Mouse (Mus musculus): Measurements from ENCODE around the gene Cluh. TPM values are rescaled to one million over a fixed set of nuclear protein-coding genes. Genes with fewer than 3 reads are reported as not detected.

Cluh gene
- polyA plus RNA-seq, 1 experiment from 2014 or later: 18.7 TPM

DNA sequence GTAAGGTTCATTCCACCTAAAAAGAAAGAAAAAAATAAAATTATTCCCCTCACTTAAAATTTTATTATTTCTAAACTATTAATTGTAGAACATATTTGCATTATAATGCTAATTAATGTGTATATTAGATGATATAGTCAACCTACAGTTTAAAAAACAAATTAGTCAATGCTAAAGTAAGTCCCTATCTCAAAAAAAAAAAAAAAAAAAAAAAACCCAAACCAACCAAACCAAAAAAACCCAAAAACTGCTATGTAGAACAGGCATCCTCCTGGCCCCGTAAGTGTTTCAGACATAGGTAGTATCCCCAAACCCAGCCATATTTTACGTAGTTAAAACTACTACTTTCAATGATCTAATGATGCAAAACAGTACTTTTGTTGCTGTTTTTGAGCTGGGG, 50.2 kb downstream of the Cluh start:
- Histone ChIP-seq H3K4me2 (ENCODE audit: low read length) (no peak overlapping the region), H3K27me3 (replicated peaks; ENCODE audit: control insufficient read depth, insufficient read depth, low read length) (no peaks in the 10 kb centered on the region), H3K36me3 (ENCODE audit: control insufficient read depth, insufficient read depth, low read length) (peaks cover 8% of the 10 kb centered on the region; the same call in 1 of the 2 replicates), H3K9ac (ENCODE audit: low read depth, low read length) (no peak overlapping the region), H3K4me1 (ENCODE audit: control insufficient read depth, insufficient read depth, low read depth, low read length) (no peaks in the 10 kb centered on the region), H3K4me3 (ENCODE audit: low read length) (no peak overlapping the region), H3K9me3 (ENCODE audit: control insufficient read depth, low read length) (no peaks in the 10 kb centered on the region), H3K27ac (ENCODE audit: low read depth, low read length) (no peak overlapping the region)
- no peak for ATAC-seq
- 100% methylated on average over 2 of the region's 2 CpGs for WGBS

- H3K27me3 ChIP-seq (replicated peaks; ENCODE audit: control insufficient read depth, insufficient read depth, low read length): no peaks in the 10 kb centered on the region
- no peak overlapping the region for H3K4me2 ChIP-seq (ENCODE audit: low read length)
- no peak for ATAC-seq
- H3K4me3 ChIP-seq (ENCODE audit: low read length): no peak overlapping the region
- H3K9me3 ChIP-seq (ENCODE audit: control insufficient read depth, low read length): no peaks in the 10 kb centered on the region
- H3K27ac ChIP-seq (ENCODE audit: low read depth, low read length): no peak overlapping the region
- H3K4me1 ChIP-seq (ENCODE audit: control insufficient read depth, insufficient read depth, low read depth, low read length): no peaks in the 10 kb centered on the region
- 100% methylated on average over 2 of the region's 2 CpGs for WGBS
- H3K36me3 ChIP-seq (ENCODE audit: control insufficient read depth, insufficient read depth, low read length): no peaks in the 10 kb centered on the region
- H3K9ac ChIP-seq (ENCODE audit: low read depth, low read length): no peak overlapping the region
These were observed 54.8 kb downstream of the Cluh start for GRCm38 (mm10) chr11:74704068-74704467.

- H3K4me2 ChIP-seq (ENCODE audit: low read length): no peak overlapping the region
- H3K36me3 ChIP-seq (ENCODE audit: control insufficient read depth, insufficient read depth, low read length): no peaks in the 10 kb centered on the region
- H3K27ac ChIP-seq (ENCODE audit: low read depth, low read length): no peak overlapping the region
- H3K9ac ChIP-seq (ENCODE audit: low read depth, low read length): no peak overlapping the region
- 90% methylated on average over 1 of the region's 1 CpGs for WGBS
- no peak overlapping the region for H3K4me3 ChIP-seq (ENCODE audit: low read length)
- ATAC-seq: no peak
- no peaks in the 10 kb centered on the region; the same call in 1 of the 2 replicates for H3K4me1 ChIP-seq (ENCODE audit: control insufficient read depth, insufficient read depth, low read depth, low read length)
- no peaks in the 10 kb centered on the region for H3K27me3 ChIP-seq (replicated peaks; ENCODE audit: control insufficient read depth, insufficient read depth, low read length)
- H3K9me3 ChIP-seq (ENCODE audit: control insufficient read depth, low read length): no peaks in the 10 kb centered on the region
These were observed 59.5 kb downstream of the Cluh start for GRCm38 (mm10) chr11:74708781-74709180.

GRCm38 (mm10) chr11:74710671-74711070, 61.4 kb downstream of the Cluh start:
- Histone ChIP-seq H3K4me3 (ENCODE audit: low read length) (no peak overlapping the region), H3K4me1 (ENCODE audit: control insufficient read depth, insufficient read depth, low read depth, low read length) (no peaks in the 10 kb centered on the region; the same call in 1 of the 2 replicates), H3K9me3 (ENCODE audit: control insufficient read depth, low read length) (no peaks in the 10 kb centered on the region), H3K27ac (ENCODE audit: low read depth, low read length) (no peak overlapping the region), H3K4me2 (ENCODE audit: low read length) (no peak overlapping the region), H3K9ac (ENCODE audit: low read depth, low read length) (no peak overlapping the region), H3K36me3 (ENCODE audit: control insufficient read depth, insufficient read depth, low read length) (no peaks in the 10 kb centered on the region), H3K27me3 (replicated peaks; ENCODE audit: control insufficient read depth, insufficient read depth, low read length) (no peaks in the 10 kb centered on the region)
- 97% methylated on average over 1 of the region's 1 CpGs for WGBS
- ATAC-seq: no peak

- no peak overlapping the region for H3K27ac ChIP-seq (ENCODE audit: low read depth, low read length)
- WGBS: 87% methylated on average over 3 of the region's 3 CpGs
- H3K9ac ChIP-seq (ENCODE audit: low read depth, low read length): no peak overlapping the region
- H3K9me3 ChIP-seq (ENCODE audit: control insufficient read depth, low read length): no peaks in the 10 kb centered on the region
- no peaks in the 10 kb centered on the region for H3K27me3 ChIP-seq (replicated peaks; ENCODE audit: control insufficient read depth, insufficient read depth, low read length)
- no peak overlapping the region for H3K4me3 ChIP-seq (ENCODE audit: low read length)
- H3K36me3 ChIP-seq (ENCODE audit: control insufficient read depth, insufficient read depth, low read length): no peaks in the 10 kb centered on the region
- ATAC-seq: peak; percentile 55; the same call in 1 of the 2 replicates
- H3K4me1 ChIP-seq (ENCODE audit: control insufficient read depth, insufficient read depth, low read depth, low read length): peaks cover 11% of the 10 kb centered on the region
- no peak overlapping the region for H3K4me2 ChIP-seq (ENCODE audit: low read length)
These were observed 66.8 kb downstream of the Cluh start for GRCm38 (mm10) chr11:74715971-74716525.

Other genes starting within 250 kb of the Cluh start
- gene Rap1gap2, start 38.6 kb upstream of the Cluh start, polyA plus RNA-seq (2015; fragmentation: Nextera tagmentation; extraction: Ambion mirVana): 13.7 and 15.0 TPM in 2 replicates
- gene Ccdc92b, start 29.9 kb upstream of the Cluh start, polyA plus RNA-seq (2015; fragmentation: Nextera tagmentation; extraction: Ambion mirVana): 2.5 and 2.9 TPM in 2 replicates
- gene Pafah1b1, start 75.2 kb downstream of the Cluh start, polyA plus RNA-seq (2015; fragmentation: Nextera tagmentation; extraction: Ambion mirVana): 46.0 and 46.8 TPM in 2 replicates
- 52.2 and 55.3 TPM in 2 replicates for gene Mettl16, start 121.3 kb downstream of the Cluh start, polyA plus RNA-seq (2015; fragmentation: Nextera tagmentation; extraction: Ambion mirVana)
- gene Mnt, start 181.4 kb downstream of the Cluh start, polyA plus RNA-seq (2015; fragmentation: Nextera tagmentation; extraction: Ambion mirVana): 7.3 and 8.4 TPM in 2 replicates
- gene Sgsm2, start 247.6 kb downstream of the Cluh start, polyA plus RNA-seq (2015; fragmentation: Nextera tagmentation; extraction: Ambion mirVana): 25.1 and 27.2 TPM in 2 replicates
- 26.1 and 29.6 TPM in 2 replicates for gene Tsr1, start 248.6 kb downstream of the Cluh start, polyA plus RNA-seq (2015; fragmentation: Nextera tagmentation; extraction: Ambion mirVana)